Comparison of ENCODE assay signal across 11 mouse cellular contexts in the genomic region with DNA sequence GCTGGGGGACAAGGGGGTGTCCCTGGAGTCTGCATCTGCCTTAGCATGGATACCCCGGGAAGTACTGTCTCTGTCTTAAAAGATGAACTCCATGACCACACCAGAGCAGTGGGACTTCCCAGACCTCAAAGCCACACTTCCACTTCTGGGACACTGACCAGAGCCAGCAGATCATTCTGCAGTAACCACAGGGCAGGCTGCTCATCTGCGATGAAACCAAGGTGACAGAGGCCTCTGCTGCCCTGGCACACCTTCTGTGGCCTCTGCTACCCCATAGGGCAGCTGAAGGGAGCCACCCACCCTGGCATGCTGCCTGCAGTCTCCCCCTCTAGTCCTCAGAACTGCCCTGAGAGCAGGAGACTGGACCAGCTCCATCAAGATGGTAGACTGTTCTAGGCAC. TPM values are rescaled to one million over a fixed set of nuclear protein-coding genes. Genes with fewer than 3 reads are reported as not detected.
A peak's percentile ranks its signal among the peaks of the same experiment; 100 is the strongest.
DNase-seq lines count a peak whose midpoint lies in the region; ATAC-seq and TF ChIP-seq lines count a peak whose summit lies in the region.
"Had no signal": no experiment of that assay in that cellular context is flagged by ENCODE, and none has a peak within 500 bp of the region (broad histone marks: within the 10 kb centered on the region; RNA-seq: fewer than 3 reads in every experiment).

No protein-coding gene starts in this region.

- TF ChIP-seq EP300 in lung, postnatal 0 days (IDR thresholded peaks at IDR 0.05), result no peak

- H3K27ac ChIP-seq in lung, postnatal 0 days (ENCODE audit: low read length), result peak overlapping the region; percentile 20; the same call in 1 of the 2 replicates
- H3K27ac ChIP-seq in limb, embryonic 10.5 days, result peak overlapping the region; percentile 51; the same call in 1 of the 2 replicates
- H3K27ac ChIP-seq in small intestine, adult 2 months (ENCODE audit: insufficient read depth, low read depth, low read length), result peak overlapping the region; percentile 58; the same call in 1 of the 2 replicates
- H3K27ac ChIP-seq: left cerebral cortex, adult 2 months; neural tube, embryonic 12.5 days had no signal

- no peak overlapping the region for H3K9ac ChIP-seq in lung, postnatal 0 days (replicated peaks; ENCODE audit: low read depth)
- H3K9ac ChIP-seq: neural tube, embryonic 12.5 days had no signal

- DNase-seq in cerebellum, postnatal 10 days, result peak; percentile 48 to 50
- no peak for DNase-seq in lung, postnatal 0 days (ENCODE audit: low spot score)
- no peak for DNase-seq in lung, adult 18-20 months
- DNase-seq in limb, embryonic 10.5 days (ENCODE audit: low spot score), result no peak
- no peak for DNase-seq in urinary bladder, postnatal 10 days (ENCODE audit: low spot score)
- DNase-seq in yolk sac, embryonic 10.5 days (ENCODE audit: low spot score), result no peak

- no peaks in the 10 kb centered on the region for H3K9me3 ChIP-seq in lung, postnatal 0 days (ENCODE audit: low read length)
- H3K9me3 ChIP-seq in limb, embryonic 10.5 days (replicated peaks), result no peaks in the 10 kb centered on the region
- H3K9me3 ChIP-seq: neural tube, embryonic 12.5 days had no signal

- H3K4me2 ChIP-seq in lung, postnatal 0 days (replicated peaks; ENCODE audit: low read depth, low read length), result no peak overlapping the region
- H3K4me2 ChIP-seq: neural tube, embryonic 12.5 days had no signal

- no peak for TF ChIP-seq POLR2A in small intestine, adult 2 months (IDR thresholded peaks at IDR 0.05; ENCODE audit: low read depth, low read length)

- H3K4me1 ChIP-seq in lung, postnatal 0 days (ENCODE audit: insufficient read depth, low read depth, low read length), result peaks cover 17% of the 10 kb centered on the region
- peaks cover 79% of the 10 kb centered on the region for H3K4me1 ChIP-seq in limb, embryonic 10.5 days
- H3K4me1 ChIP-seq in small intestine, adult 2 months (ENCODE audit: control insufficient read depth, insufficient read depth, insufficient read length, low read length), result peaks cover 36% of the 10 kb centered on the region

- H3K36me3 ChIP-seq in lung, postnatal 0 days (ENCODE audit: insufficient read depth, low read length), result peaks cover 24% of the 10 kb centered on the region
- H3K36me3 ChIP-seq in limb, embryonic 10.5 days, result peaks cover 48% of the 10 kb centered on the region
- peaks cover 39% of the 10 kb centered on the region for H3K36me3 ChIP-seq in small intestine, adult 2 months (ENCODE audit: control insufficient read depth, insufficient read depth, low read length)

- WGBS in lung, postnatal 0 days, result 76% methylated on average over 2 of the region's 2 CpGs
- WGBS in limb, embryonic 10.5 days, result 87% methylated on average over 2 of the region's 2 CpGs
- WGBS in small intestine, adult 2 months, result 67% methylated on average over 2 of the region's 2 CpGs

- H3K4me3 ChIP-seq in lung, postnatal 0 days (ENCODE audit: low read depth, low read length), result no peak overlapping the region
- H3K4me3 ChIP-seq in limb, embryonic 10.5 days, result no peak overlapping the region
- H3K4me3 ChIP-seq in small intestine, adult 2 months (ENCODE audit: low read depth, low read length), result no peak overlapping the region
- H3K4me3 ChIP-seq: left cerebral cortex, adult 2 months; neural tube, embryonic 12.5 days had no signal

- H3K27me3 ChIP-seq in lung, postnatal 0 days (replicated peaks; ENCODE audit: insufficient read depth, low read length), result no peaks in the 10 kb centered on the region
- H3K27me3 ChIP-seq in limb, embryonic 10.5 days (ENCODE audit: low read depth, poor library complexity, severe bottlenecking), result no peaks in the 10 kb centered on the region
- H3K27me3 ChIP-seq in small intestine, adult 2 months (ENCODE audit: control insufficient read depth, insufficient read depth, low read length), result no peaks in the 10 kb centered on the region

- no peak for TF ChIP-seq CTCF in lung, postnatal 0 days (IDR thresholded peaks at IDR 0.05)
- no peak for TF ChIP-seq CTCF in small intestine, adult 2 months (IDR thresholded peaks at IDR 0.05; ENCODE audit: extremely low read depth, insufficient read length, insufficient replicate concordance, low read depth, low read length)

- ATAC-seq in cerebellum, adult (ENCODE audit: insufficient number of reproducible peaks, low FRiP score, low TSS enrichment), result no peak
- no peak for ATAC-seq in lung, postnatal 0 days
- ATAC-seq: forebrain, embryonic 16.5 days had no signal

RNA-seq across cellular contexts. Expression of a gene that starts 3.7 kb away (rescaled TPM):
- polyA plus RNA-seq in lung, postnatal 0 days (2015; fragmentation: Nextera tagmentation; extraction: Ambion mirVana), result 0.10 and 0.42 TPM in 2 replicates
- 0.13 and 0.51 TPM in 2 replicates for polyA plus RNA-seq in limb, embryonic 10.5 days (2016; fragmentation: Nextera tagmentation; extraction: Ambion mirVana)
- 0.13 TPM in 1 of 2 replicates, not detected in the other for polyA plus RNA-seq in small intestine, adult 2 months (2012; rRNA removed)

RNA-seq across cellular contexts. Expression of a gene that starts 3.8 kb away (rescaled TPM):
- polyA plus RNA-seq in lung, postnatal 0 days (2015; fragmentation: Nextera tagmentation; extraction: Ambion mirVana), result 12.7 and 12.8 TPM in 2 replicates
- 51.1 and 51.2 TPM in 2 replicates for polyA plus RNA-seq in limb, embryonic 10.5 days (2016; fragmentation: Nextera tagmentation; extraction: Ambion mirVana)
- 41.3 and 48.8 TPM in 2 replicates for polyA plus RNA-seq in small intestine, adult 2 months (2012; rRNA removed)

RNA-seq across cellular contexts. Expression of a gene that starts 18.0 kb away (rescaled TPM):
- 1.8 and 1.9 TPM in 2 replicates for polyA plus RNA-seq in lung, postnatal 0 days (2015; fragmentation: Nextera tagmentation; extraction: Ambion mirVana)
- polyA plus RNA-seq in limb, embryonic 10.5 days (2016; fragmentation: Nextera tagmentation; extraction: Ambion mirVana), result 37.1 and 40.8 TPM in 2 replicates
- 3.9 and 4.2 TPM in 2 replicates for polyA plus RNA-seq in small intestine, adult 2 months (2012; rRNA removed)

RNA-seq across cellular contexts. Expression of a gene that starts 18.8 kb away (rescaled TPM):
- polyA plus RNA-seq in lung, postnatal 0 days (2015; fragmentation: Nextera tagmentation; extraction: Ambion mirVana), result 49.7 and 51.5 TPM in 2 replicates
- 49.9 and 56.5 TPM in 2 replicates for polyA plus RNA-seq in limb, embryonic 10.5 days (2016; fragmentation: Nextera tagmentation; extraction: Ambion mirVana)
- polyA plus RNA-seq in small intestine, adult 2 months (2012; rRNA removed), result 62.5 and 105 TPM in 2 replicates

RNA-seq across cellular contexts. Expression of a gene that starts 30.8 kb away (rescaled TPM):
- 655 and 726 TPM in 2 replicates for polyA plus RNA-seq in lung, postnatal 0 days (2015; fragmentation: Nextera tagmentation; extraction: Ambion mirVana)
- polyA plus RNA-seq in limb, embryonic 10.5 days (2016; fragmentation: Nextera tagmentation; extraction: Ambion mirVana), result 292 and 458 TPM in 2 replicates
- polyA plus RNA-seq in small intestine, adult 2 months (2012; rRNA removed), result 51.7 and 77.0 TPM in 2 replicates

Comparison
In these comparisons a context has a peak if more than half of its experiments do, and no peak if none do; other contexts are left out.
1. DNase-seq: peak in cerebellum, postnatal 10 days (2 of 2); none in lung, postnatal 0 days (single experiment), lung, adult 18-20 months (0 of 2), limb, embryonic 10.5 days (single experiment), urinary bladder, postnatal 10 days (single experiment) and yolk sac, embryonic 10.5 days (single experiment).
2. Peak in every context shown above with its lines, with median percentiles within 50 percentile points of each other: H3K27ac ChIP-seq.